Mouse (Mus musculus) cerebellum, adult 18-20 months (tissue): Measurements from ENCODE around the gene Olfr456.
"Not testable (repeated sequence)": the region's sequence is repeated elsewhere in the genome, so short reads cannot be mapped to it uniquely, and the experiment has no call there.

Experiments used
- DNase-seq, 2 experiments: peaks; one replicate each; pipeline ENCODE4 v3.0.0; 2021

Gene Olfr456

DNA sequence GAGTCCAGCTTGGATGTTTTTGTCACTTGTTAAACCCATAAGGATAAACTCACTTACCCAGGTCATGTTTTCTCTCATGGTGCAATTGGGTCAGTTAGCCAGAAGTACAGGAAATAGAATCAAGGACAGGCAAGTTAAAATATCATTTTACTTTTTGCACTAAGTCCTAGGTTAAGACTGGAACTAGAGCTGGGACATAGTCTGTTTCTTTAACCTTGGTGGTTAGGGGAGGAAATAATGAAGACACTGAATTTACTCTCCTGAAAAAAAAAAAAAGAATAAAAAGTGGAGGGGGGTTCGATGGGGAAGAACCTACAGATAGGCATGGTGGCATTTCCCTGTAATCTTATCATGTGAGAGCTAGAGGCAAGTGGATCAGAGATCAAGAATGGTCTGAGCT is at the start of gene Olfr456:
Gene Olfr456 (minus strand): TSS at position 101 of the 400 bp plus-strand sequence.
- DNase-seq, result no peak

DNA sequence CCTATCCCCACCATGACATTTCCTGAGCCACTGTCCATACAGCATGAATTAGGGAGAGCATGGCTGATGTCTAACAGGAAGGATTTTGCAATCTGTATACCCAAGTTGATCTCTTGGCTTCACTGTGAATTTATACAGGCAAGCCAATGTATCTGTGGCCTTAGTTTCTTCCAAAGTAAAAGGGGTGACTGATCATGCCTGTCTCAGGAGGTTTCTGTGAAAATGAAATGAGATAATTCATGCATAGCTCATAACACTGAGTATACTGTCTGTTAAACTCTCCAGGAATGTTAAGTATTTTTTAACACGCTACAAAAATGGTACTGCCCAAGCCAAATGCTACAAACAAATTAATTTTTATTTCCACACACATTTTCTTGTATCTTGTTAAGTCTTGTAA is 26.4 kb upstream of the Olfr456 start:
- no peak for DNase-seq

DNA sequence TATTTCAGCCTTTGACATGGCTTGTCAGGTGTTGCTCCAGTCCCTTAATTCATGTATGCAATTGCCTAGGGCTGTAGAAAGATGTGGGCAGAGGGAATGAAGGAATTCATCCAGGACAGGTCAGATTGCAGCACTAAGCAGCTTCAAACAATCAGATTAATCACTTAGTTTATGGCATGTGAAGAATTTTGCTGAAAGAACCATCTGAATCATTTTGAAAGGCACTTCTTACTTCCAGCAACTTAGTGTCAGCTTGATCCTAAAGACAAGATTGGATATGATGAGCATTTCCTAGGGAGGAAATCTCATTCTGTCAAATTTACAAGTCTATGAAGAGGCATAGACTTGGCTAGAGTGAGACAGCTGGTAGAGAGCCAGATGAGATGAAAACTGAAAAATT is 22.3 kb upstream of the Olfr456 start:
- no peak for DNase-seq

DNA sequence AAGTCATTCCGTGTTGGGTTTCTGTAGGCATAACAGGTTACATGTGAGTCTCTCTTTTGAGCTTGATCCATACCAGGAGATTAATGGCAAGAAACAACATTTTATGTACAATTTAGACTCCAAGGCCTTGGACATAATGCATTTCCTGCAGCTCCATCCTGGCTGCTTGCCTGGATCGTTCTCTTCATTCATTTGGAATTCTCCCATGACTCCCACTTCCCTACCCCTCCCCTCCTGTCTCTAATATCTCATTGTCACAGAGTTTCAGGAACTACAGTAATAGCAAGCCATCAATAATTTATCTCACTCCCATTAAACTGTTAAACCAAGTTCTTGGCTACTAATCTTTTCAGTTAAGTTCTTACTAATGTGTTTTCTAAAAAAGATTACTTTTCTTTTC is 16.5 kb upstream of the Olfr456 start:
- no peak for DNase-seq

DNA sequence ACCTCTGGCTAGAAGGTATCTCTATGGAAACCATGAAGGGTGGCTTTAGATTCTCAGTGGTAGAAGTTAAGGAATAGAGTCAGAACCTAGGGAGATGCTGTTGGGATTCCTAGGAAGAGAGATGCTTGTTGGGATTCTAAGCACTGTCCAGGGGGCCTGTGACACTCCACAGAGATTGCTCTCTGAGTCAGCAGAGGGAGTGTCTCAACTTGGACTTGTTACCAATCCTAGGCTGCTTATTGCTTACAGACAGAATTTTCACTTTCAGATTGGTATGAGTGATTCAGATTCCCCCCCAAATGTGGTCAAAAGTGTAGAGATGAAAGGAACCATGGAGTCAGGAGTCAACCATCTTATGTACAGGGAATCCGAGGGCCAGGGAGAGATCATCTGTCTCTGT is 2.7 kb upstream of the Olfr456 start:
- DNase-seq, result no peak

DNA sequence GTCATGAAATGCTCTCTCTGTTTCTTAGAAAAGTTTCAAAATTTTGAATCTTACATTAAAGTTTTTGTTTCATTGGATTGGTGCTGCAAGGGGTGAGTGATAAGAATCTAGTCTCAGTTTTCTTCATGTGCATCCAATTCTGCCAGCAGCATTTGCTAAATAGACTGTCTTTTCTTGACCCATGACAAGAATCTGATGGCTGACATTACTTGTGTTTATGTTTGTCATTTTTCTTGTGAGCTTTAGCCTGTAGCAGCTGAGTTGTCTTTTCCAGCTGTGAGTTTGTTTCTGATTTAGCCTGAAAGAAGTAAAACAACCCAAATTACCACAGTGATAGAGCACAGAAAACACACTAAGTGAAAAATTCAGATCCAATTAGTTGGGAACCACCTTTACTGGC is 2.4 kb downstream of the Olfr456 start:
- DNase-seq, result no peak

DNA sequence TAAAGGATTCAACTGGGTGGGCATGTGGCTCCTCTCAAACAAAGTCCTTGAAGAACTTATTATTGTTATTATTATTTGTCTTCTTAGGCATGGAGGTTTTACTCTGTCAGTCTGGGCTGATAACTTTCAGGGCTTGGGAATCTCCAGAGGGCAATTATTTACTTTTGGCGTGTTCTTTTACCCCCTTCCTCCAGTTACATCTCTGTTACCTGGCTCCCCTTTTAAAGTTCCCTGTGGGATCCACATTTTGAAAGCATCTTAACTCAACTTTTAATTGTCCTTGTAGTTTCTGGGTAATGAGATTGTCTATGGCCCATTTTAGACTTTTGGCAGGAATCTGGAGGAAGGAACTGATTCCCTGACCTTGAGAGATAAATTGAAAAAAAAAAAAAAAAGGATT is 10.8 kb downstream of the Olfr456 start, which contains the start of gene Olfr457:
Gene Olfr457 (minus strand): TSS at position 101 of the 400 bp plus-strand sequence.
- DNase-seq, result no peak

DNA sequence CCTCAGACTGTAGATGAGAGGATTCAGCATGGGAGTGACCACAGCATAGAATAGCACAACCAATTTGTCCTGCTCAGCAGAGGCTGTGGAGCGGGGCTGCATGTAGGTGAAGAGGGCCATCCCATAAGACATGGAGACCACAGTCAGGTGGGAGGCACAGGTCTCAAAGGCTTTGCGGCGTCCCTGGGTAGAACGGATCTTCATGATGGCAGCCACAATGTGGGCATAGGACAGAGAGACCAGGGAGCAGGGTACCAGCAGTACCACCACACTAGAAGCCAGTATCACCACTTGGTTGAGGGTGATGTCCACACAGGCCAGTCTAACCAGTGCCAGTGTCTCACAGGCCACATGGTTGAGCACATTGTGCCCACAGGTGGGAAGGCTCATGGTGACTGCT is 15.7 kb downstream of the Olfr456 start:
- DNase-seq, result not testable (repeated sequence)

DNA sequence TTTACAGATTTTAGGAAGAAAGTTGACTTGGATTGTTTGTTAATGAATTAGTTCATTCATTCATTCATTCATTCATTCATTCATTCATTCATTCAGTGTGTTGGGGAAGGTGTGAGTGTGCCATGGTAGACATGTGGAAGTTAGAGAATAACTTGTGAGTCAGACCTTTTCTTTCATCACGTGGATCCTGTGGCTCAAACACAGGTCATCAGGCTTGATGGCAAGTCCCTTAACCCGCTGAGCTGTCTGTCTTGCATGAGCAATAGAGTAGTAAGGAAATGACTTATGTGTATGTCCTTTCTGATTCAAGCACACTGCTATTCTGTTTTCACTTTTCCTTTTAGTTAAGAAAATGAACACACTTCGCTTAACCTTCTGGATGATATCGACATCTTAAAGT is 16.5 kb downstream of the Olfr456 start:
- no peak for DNase-seq

DNA sequence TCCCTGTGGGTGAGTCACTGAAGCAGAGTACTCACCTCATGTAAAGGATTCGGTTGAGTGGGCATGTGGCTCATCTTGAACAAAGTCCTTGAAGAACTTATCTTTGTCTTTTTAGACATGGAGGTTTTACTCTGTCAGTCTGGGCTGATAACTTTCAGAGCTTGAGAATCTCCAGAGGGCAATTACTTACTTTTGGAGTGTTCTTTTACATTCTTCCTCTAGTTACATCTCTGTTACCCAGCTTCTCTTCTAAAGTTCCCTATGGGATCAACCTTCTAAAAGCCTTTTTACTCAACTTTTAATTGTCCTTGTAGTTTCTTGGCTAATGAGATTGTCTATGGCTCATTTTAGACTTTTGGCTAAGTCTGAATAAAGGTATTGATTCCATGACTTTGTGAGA is 21.9 kb downstream of the Olfr456 start, which contains the start of gene Olfr458:
Gene Olfr458 (minus strand): TSS at position 101 of the 400 bp plus-strand sequence.
- DNase-seq, result no peak

DNA sequence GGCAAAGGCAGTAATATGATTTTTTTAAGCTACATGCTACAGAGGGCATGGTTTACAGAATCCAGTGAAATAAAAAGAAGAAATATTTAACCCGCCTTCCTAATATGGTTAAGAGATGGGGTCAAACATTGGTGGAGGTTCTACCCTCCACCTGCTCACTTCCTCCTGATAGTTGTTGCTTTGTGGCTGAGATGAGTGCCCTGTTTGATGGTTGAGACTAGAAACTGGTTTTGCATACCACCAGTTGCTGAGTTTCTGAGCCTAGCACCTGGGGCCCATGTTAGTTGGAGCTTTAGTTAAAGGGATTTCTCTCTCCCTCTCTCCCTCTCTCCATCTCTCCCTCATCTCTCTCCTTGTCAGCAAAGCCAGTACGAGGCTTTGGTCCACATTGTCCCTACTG is 39.6 kb downstream of the Olfr456 start:
- no peak for DNase-seq

DNA sequence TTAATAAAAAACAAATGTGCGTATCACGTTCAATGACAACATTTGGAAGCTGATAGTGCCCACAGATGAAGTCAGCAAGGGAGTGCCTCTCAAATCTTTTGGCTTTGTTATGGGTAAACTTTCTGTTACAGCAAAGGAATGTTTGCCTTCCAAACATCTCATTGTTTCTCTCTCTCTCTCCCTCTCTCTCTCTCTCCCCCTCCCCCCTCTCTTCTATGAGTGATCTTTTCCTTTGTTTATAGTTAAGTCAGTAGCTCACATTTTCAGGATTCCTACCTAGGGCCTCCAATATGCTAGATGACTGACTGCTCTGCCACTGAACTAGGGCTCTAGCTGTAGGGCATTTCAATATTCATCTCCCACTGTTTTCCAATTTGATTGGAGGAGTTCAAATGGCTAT is 42.5 kb downstream of the Olfr456 start:
- no peak for DNase-seq

DNA sequence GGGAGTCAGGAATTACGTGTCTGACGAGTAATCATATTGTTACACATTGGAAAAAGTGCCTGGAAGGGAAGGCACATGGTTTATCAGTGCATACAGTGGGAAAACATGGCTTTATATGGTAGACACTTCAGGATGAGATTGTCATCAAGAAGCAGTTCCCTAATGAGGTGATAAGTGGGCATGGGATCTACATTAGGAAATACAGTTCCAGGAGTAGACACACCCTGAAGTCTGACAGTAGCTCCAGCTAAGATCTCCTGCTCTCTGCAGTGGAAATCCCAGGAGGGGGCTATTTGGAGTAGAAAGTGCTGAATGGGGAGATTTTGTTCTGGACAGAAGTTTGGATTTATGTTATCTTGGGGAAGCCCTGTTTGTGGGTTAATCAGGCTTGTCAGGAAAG is 45.6 kb downstream of the Olfr456 start:
- DNase-seq, result no peak
